Mouse (Mus musculus) heart, adult 2 months (tissue): ENCODE results near the gene Hist1h2af.

Experiments
- CTCF ChIP-seq: fragments of 200-600 bp; IDR thresholded peaks from 2 replicates; pipeline ENCODE4 v1.8.1; 2022; ENCODE audit warnings: antibody characterized with exemption, mild to moderate bottlenecking, moderate library complexity
- EP300 ChIP-seq: fragments of 200-500 bp; IDR thresholded peaks from 2 replicates; pipeline ENCODE4 v1.6.1; 2011; ENCODE audit warnings: low read depth, low read length, control low read depth; ENCODE audit not compliant: insufficient read depth
- POLR2A ChIP-seq: fragments of 200-500 bp; IDR thresholded peaks from 2 replicates; pipeline ENCODE4 v1.6.1; 2011; ENCODE audit warnings: mild to moderate bottlenecking, low read depth, low read length, control low read depth; ENCODE audit not compliant: insufficient read depth

DNA sequence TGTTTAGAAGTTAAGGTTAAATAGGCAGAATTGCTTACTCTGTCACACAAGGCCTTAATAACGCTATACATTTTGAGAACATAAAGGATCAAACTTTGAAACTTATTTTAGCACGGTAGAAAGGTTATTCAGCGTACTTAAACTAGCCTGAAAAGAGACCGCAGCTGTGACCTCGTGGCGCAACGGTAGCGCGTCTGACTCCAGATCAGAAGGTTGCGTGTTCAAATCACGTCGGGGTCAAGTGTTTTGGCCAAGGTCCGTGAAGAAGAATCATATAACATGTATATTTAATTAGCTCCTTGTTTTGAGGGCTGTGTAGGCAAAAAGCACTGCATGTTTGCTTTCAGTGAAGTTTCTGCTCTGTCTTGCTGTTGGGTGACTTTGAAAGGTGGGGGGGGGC, 27.4 kb upstream of the Hist1h2af start:
- TF ChIP-seq POLR2A (no peak), CTCF (no peak), EP300 (no peak)
